Mouse (Mus musculus) c-Kit-negative CD71-positive TER-119-positive erythroid progenitor cells, embryonic 14.5 days (primary cell): ENCODE results near the gene Hnrnpc.

Experiments used
- DNase-seq: peaks from one replicate; pipeline ENCODE4 v3.0.0-alpha.2; 2013; ENCODE audit warnings: low read depth, low spot score

Hnrnpc gene

DNA sequence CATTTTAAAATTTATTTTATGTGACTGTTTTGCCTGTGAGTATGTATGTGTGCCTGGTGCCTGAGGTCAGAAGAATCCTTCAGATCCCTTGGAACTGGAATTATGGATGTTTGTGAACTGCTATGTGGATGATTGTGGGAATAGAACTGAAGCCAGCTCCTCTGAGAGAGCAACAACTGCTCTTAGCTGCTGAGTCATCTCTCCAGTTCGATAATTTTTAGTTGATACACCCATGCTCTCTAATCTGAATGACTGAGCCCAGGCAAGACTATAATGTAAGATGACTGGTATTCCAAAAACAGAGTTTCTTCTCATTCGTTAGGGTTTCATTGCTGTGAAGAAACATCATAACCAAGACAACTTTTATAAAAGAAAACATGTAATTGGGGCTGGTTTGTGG lies 79.7 kb downstream of the Hnrnpc start:
- no peak for DNase-seq
